Mouse (Mus musculus) testis, adult 10 weeks (tissue): Measurements from ENCODE around the gene Triml2. TPM values are rescaled to one million over a fixed set of nuclear protein-coding genes. Genes with fewer than 3 reads are reported as not detected.

Source experiments
- polyA plus RNA-seq: library from polyadenylated mRNA; stranded (reverse); fragments of 350-450 nt; fragmentation: Illumina TruSeq; extraction: RNeasy Lipid Tissue Mini Kit (QIAGEN cat#74804); gene quantifications from one replicate; pipeline ENCODE4 v1.2.3, GENCODE M21; 2014; ENCODE audit warnings: low read depth, low replicate concordance

Triml2 gene
- polyA plus RNA-seq, result 0.31 TPM

GRCm38 (mm10) chr8:43180054-43180690 lies at the start of gene Triml2:
TSS of gene Triml2 (plus strand) at chr8:43180541.

GRCm38 (mm10) chr8:43141386-43141785 lies 39.0 kb upstream of the Triml2 start, which contains the start of gene Triml1:
TSS of gene Triml1 (minus strand) at chr8:43141486.

Other genes with a start within 250 kb of the Triml2 start
- gene Triml1, start 39.1 kb upstream of the Triml2 start, polyA plus RNA-seq, result 46.9 TPM
- 10.0 TPM for gene Zfp42, start 126.4 kb downstream of the Triml2 start, polyA plus RNA-seq